ENCODE assay signal across 27 mouse cellular contexts in genomic region chr2:74452679-74453078, GRCm38 (mm10).
DNase-seq lines count a peak whose midpoint lies in the region; ATAC-seq and TF ChIP-seq lines count a peak whose summit lies in the region.
"Had no signal": no experiment of that assay in that cellular context is flagged by ENCODE, and none has a peak within 500 bp of the region (broad histone marks: within the 10 kb centered on the region; RNA-seq: fewer than 3 reads in every experiment).

No protein-coding gene starts in this region.

- TF ChIP-seq POLR2A in myocyte (IDR thresholded peaks at IDR 0.05; ENCODE audit: insufficient read length, low read depth) = no peak

- no peak overlapping the region for H3K4me3 ChIP-seq in hindbrain, embryonic 12.5 days
- no peak overlapping the region for H3K4me3 ChIP-seq in hindbrain, embryonic 10.5 days
- H3K4me3 ChIP-seq in limb, embryonic 10.5 days = no peak overlapping the region
- H3K4me3 ChIP-seq in myocyte = no peak overlapping the region
- H3K4me3 ChIP-seq: forebrain, embryonic 10.5 days; forebrain, embryonic 13.5 days; heart, adult 2 months; heart, embryonic 10.5 days; heart, embryonic 13.5 days; hindbrain, embryonic 13.5 days; intestine, embryonic 15.5 days had no signal

- H3K36me3 ChIP-seq in hindbrain, embryonic 12.5 days = no peaks in the 10 kb centered on the region
- H3K36me3 ChIP-seq in hindbrain, embryonic 10.5 days = no peaks in the 10 kb centered on the region
- H3K36me3 ChIP-seq in limb, embryonic 10.5 days = no peaks in the 10 kb centered on the region
- no peaks in the 10 kb centered on the region for H3K36me3 ChIP-seq in myocyte (ENCODE audit: control insufficient read depth, insufficient read depth)
- H3K36me3 ChIP-seq: forebrain, embryonic 10.5 days; G1E; heart, embryonic 10.5 days; heart, embryonic 13.5 days; hindbrain, embryonic 13.5 days; intestine, embryonic 15.5 days had no signal

- WGBS in hindbrain, embryonic 12.5 days = 94% methylated on average over 1 of the region's 1 CpGs
- 97% methylated on average over 1 of the region's 1 CpGs for WGBS in hindbrain, embryonic 10.5 days
- WGBS in limb, embryonic 10.5 days = 93% methylated on average over 1 of the region's 1 CpGs

- peak; percentile 14 for DNase-seq in gastrocnemius, adult 18-20 months (ENCODE audit: low spot score)
- no peak for DNase-seq in gastrocnemius, postnatal 14 days
- no peak for DNase-seq in hindbrain, embryonic 10.5 days (ENCODE audit: low spot score)
- DNase-seq in limb, embryonic 10.5 days (ENCODE audit: low spot score) = peak; percentile 28
- no peak for DNase-seq in left cerebral cortex, adult 8-10 months (ENCODE audit: low spot score in 2 of 2)
- DNase-seq: adrenal gland, postnatal 10 days; adrenal gland, postnatal 36 days; B cell, adult 2 months; cerebellum, adult 18-20 months; cerebellum, adult 9-10 months; cerebellum, postnatal 14 days; heart, adult 2 months; heart, postnatal 14 days; heart, postnatal 4 days had no signal

- ATAC-seq in hindbrain, embryonic 12.5 days (ENCODE audit: low FRiP score) = no peak
- ATAC-seq: forebrain, embryonic 13.5 days; forebrain, embryonic 16.5 days; hindbrain, embryonic 16.5 days; intestine, embryonic 15.5 days; Patski had no signal

- no peaks in the 10 kb centered on the region for H3K79me2 ChIP-seq in myocyte (ENCODE audit: control insufficient read depth, insufficient read depth)

- H3K27me3 ChIP-seq in hindbrain, embryonic 12.5 days = no peaks in the 10 kb centered on the region
- H3K27me3 ChIP-seq in hindbrain, embryonic 10.5 days (ENCODE audit: insufficient read depth, poor library complexity, severe bottlenecking) = no peaks in the 10 kb centered on the region
- H3K27me3 ChIP-seq in limb, embryonic 10.5 days (ENCODE audit: low read depth, poor library complexity, severe bottlenecking) = peaks cover 9% of the 10 kb centered on the region; the same call in 1 of the 2 replicates
- H3K27me3 ChIP-seq in myocyte (ENCODE audit: control insufficient read depth, insufficient read depth, insufficient read length) = no peaks in the 10 kb centered on the region
- H3K27me3 ChIP-seq: CH12.LX; heart, embryonic 13.5 days; intestine, embryonic 15.5 days had no signal

- intact Hi-C loops in gastrocnemius, postnatal 14 days (cut with DNase I; ENCODE audit: low total_unique reads) = no loop called here

- H3K9me3 ChIP-seq in hindbrain, embryonic 12.5 days (replicated peaks) = no peaks in the 10 kb centered on the region
- no peaks in the 10 kb centered on the region for H3K9me3 ChIP-seq in hindbrain, embryonic 10.5 days
- no peaks in the 10 kb centered on the region for H3K9me3 ChIP-seq in limb, embryonic 10.5 days (replicated peaks)
- H3K9me3 ChIP-seq: forebrain, embryonic 10.5 days; forebrain, embryonic 13.5 days; G1E; heart, embryonic 10.5 days; heart, embryonic 13.5 days; hindbrain, embryonic 13.5 days; intestine, embryonic 15.5 days had no signal

- H3K9ac ChIP-seq in hindbrain, embryonic 12.5 days = no peak overlapping the region
- H3K9ac ChIP-seq: forebrain, embryonic 13.5 days; heart, embryonic 13.5 days; hindbrain, embryonic 13.5 days; intestine, embryonic 15.5 days had no signal

- H3ac ChIP-seq in myocyte (ENCODE audit: control insufficient read depth, insufficient read length) = no peak overlapping the region

- peaks cover 28% of the 10 kb centered on the region for H3K4me1 ChIP-seq in hindbrain, embryonic 12.5 days
- H3K4me1 ChIP-seq in hindbrain, embryonic 10.5 days (replicated peaks) = peaks cover 30% of the 10 kb centered on the region
- peaks cover 45% of the 10 kb centered on the region for H3K4me1 ChIP-seq in limb, embryonic 10.5 days
- H3K4me1 ChIP-seq: heart, embryonic 10.5 days; heart, embryonic 13.5 days had no signal

- no peak overlapping the region for H3K4me2 ChIP-seq in hindbrain, embryonic 12.5 days (replicated peaks)
- H3K4me2 ChIP-seq in myocyte (ENCODE audit: low read depth) = no peak overlapping the region
- H3K4me2 ChIP-seq: heart, embryonic 13.5 days; hindbrain, embryonic 13.5 days; intestine, embryonic 15.5 days had no signal

- H3K27ac ChIP-seq in hindbrain, embryonic 12.5 days = 0 out of 2 replicates have a peak overlapping the region, but pooled peaks have one; percentile 25
- no peak overlapping the region for H3K27ac ChIP-seq in hindbrain, embryonic 10.5 days
- 0 out of 2 replicates have a peak overlapping the region, but pooled peaks have one; percentile 30 for H3K27ac ChIP-seq in limb, embryonic 10.5 days
- H3K27ac ChIP-seq: forebrain, embryonic 10.5 days; forebrain, embryonic 13.5 days; heart, adult 2 months; heart, embryonic 10.5 days; heart, embryonic 13.5 days; intestine, embryonic 15.5 days had no signal

TF ChIP-seq in myocyte, 11 proteins besides CTCF, POLR2A, EP300 and RAD21:
- TF ChIP-seq MYOG (IDR thresholded peaks at IDR 0.05; ENCODE audit: control insufficient read depth in 1 of 3, insufficient read depth in 1 of 3, insufficient read length in 2 of 3, low read depth in 2 of 3) (peak in 1 of 3 experiments; percentile 59), SRF (IDR thresholded peaks at IDR 0.05; ENCODE audit: control insufficient read depth, insufficient read length, low read depth) (no peak), CEBPB (IDR thresholded peaks at IDR 0.05; ENCODE audit: insufficient read depth, poor library complexity, severe bottlenecking) (no peak), MYOD1 (IDR thresholded peaks at IDR 0.05; ENCODE audit: control insufficient read depth in 1 of 3, insufficient read length in 2 of 3, low read depth in 2 of 3) (peak in 2 of 3 experiments; percentile 18 to 62)

Comparison
In these comparisons a context has a peak if more than half of its experiments do, and no peak if none do; other contexts are left out.
1. DNase-seq: peak in gastrocnemius, adult 18-20 months (single experiment) and limb, embryonic 10.5 days (single experiment); none in gastrocnemius, postnatal 14 days (single experiment), hindbrain, embryonic 10.5 days (single experiment) and left cerebral cortex, adult 8-10 months (0 of 2).